Mouse (Mus musculus): ENCODE measurements around the gene Cdk2ap1.
A peak's percentile ranks its signal among the peaks of the same experiment; 100 is the strongest.

The Cdk2ap1 gene

GRCm38 (mm10) chr5:124351111-124351560 is 11.7 kb downstream of the Cdk2ap1 start:
- peak; percentile 79 for DNase-seq (ENCODE audit: low read depth)

- DNase-seq (ENCODE audit: low read depth) = no peak
These were observed 12.5 kb downstream of the Cdk2ap1 start for GRCm38 (mm10) chr5:124350350-124350749.

GRCm38 (mm10) chr5:124349196-124349595 is 13.7 kb downstream of the Cdk2ap1 start:
- no peak for DNase-seq (ENCODE audit: low read depth)

- no peak for DNase-seq (ENCODE audit: low read depth)
These were observed 20.0 kb downstream of the Cdk2ap1 start for GRCm38 (mm10) chr5:124342897-124343296.

GRCm38 (mm10) chr5:124341753-124342339 is 21.0 kb downstream of the Cdk2ap1 start:
- DNase-seq (ENCODE audit: low read depth) = peak; percentile 44

- DNase-seq (ENCODE audit: low read depth) = no peak
These were observed 24.1 kb downstream of the Cdk2ap1 start for GRCm38 (mm10) chr5:124338791-124339190.

GRCm38 (mm10) chr5:124337909-124338308 is 25.0 kb downstream of the Cdk2ap1 start:
- no peak for DNase-seq (ENCODE audit: low read depth)

- DNase-seq (ENCODE audit: low read depth) = no peak
These were observed 25.8 kb downstream of the Cdk2ap1 start for GRCm38 (mm10) chr5:124337103-124337502.

- DNase-seq (ENCODE audit: low read depth) = no peak
These were observed 28.5 kb downstream of the Cdk2ap1 start for GRCm38 (mm10) chr5:124334392-124334791.

GRCm38 (mm10) chr5:124330086-124330485 is 32.8 kb downstream of the Cdk2ap1 start:
- DNase-seq (ENCODE audit: low read depth) = peak; percentile 61

- peak; percentile 100 for DNase-seq (ENCODE audit: low read depth)
These were observed 35.1 kb downstream of the Cdk2ap1 start, which contains the start of the genes Mphosph9 and 2810006K23Rik for GRCm38 (mm10) chr5:124327510-124328364. Gene Mphosph9 (minus strand): TSS chr5:124327972. Gene 2810006K23Rik (plus strand): TSS chr5:124328089.

GRCm38 (mm10) chr5:124326829-124327228 is 36.1 kb downstream of the Cdk2ap1 start:
- DNase-seq (ENCODE audit: low read depth) = no peak

GRCm38 (mm10) chr5:124317648-124318047 is 45.2 kb downstream of the Cdk2ap1 start:
- no peak for DNase-seq (ENCODE audit: low read depth)

- DNase-seq (ENCODE audit: low read depth) = no peak
These were observed 46.9 kb downstream of the Cdk2ap1 start for GRCm38 (mm10) chr5:124315941-124316340.

- DNase-seq (ENCODE audit: low read depth) = no peak
These were observed 47.4 kb downstream of the Cdk2ap1 start for GRCm38 (mm10) chr5:124315498-124315897.

GRCm38 (mm10) chr5:124310091-124310490 is 52.8 kb downstream of the Cdk2ap1 start:
- DNase-seq (ENCODE audit: low read depth) = peak; percentile 48

- DNase-seq (ENCODE audit: low read depth) = no peak
These were observed 53.7 kb downstream of the Cdk2ap1 start for GRCm38 (mm10) chr5:124309155-124309554.

- DNase-seq (ENCODE audit: low read depth) = peak; percentile 92
These were observed 60.0 kb downstream of the Cdk2ap1 start for GRCm38 (mm10) chr5:124302853-124303252.

GRCm38 (mm10) chr5:124300132-124300531 is 62.8 kb downstream of the Cdk2ap1 start:
- DNase-seq (ENCODE audit: low read depth) = peak; percentile 32

GRCm38 (mm10) chr5:124299307-124299706 is 63.6 kb downstream of the Cdk2ap1 start:
- DNase-seq (ENCODE audit: low read depth) = peak; percentile 58

GRCm38 (mm10) chr5:124296475-124296874 is 66.4 kb downstream of the Cdk2ap1 start:
- no peak for DNase-seq (ENCODE audit: low read depth)

Data from 416B (cell line).